Mouse (Mus musculus) kidney, adult 18-20 months (tissue): ENCODE data around the gene Il34.

Experiments
- DNase-seq: peaks from one replicate; pipeline ENCODE4 v3.0.0; 2021

Il34 gene

DNA sequence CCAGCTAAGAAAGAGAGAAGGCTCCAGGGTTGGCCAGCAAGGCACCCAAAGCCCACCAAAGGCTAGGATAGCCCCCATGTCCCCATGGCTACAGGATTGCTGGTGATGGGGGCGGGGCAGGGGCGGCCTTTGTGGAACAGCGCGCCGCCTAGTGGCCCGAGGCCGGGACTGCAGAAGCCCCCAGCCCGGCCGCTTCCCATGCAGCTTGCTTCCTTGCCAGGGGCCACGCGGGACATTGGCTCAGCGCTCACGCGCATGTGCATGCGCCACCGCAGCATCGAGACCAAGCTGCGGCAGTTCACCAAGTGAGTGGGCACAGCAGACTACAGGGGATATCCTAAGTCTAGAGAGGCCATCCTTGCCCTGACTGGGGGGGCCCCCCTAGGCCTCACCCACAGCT, 78.8 kb downstream of the Il34 start:
- peak; percentile 63 for DNase-seq

GRCm38 (mm10) chr8:110725084-110725838, 80.5 kb downstream of the Il34 start:
- DNase-seq = no peak

DNA sequence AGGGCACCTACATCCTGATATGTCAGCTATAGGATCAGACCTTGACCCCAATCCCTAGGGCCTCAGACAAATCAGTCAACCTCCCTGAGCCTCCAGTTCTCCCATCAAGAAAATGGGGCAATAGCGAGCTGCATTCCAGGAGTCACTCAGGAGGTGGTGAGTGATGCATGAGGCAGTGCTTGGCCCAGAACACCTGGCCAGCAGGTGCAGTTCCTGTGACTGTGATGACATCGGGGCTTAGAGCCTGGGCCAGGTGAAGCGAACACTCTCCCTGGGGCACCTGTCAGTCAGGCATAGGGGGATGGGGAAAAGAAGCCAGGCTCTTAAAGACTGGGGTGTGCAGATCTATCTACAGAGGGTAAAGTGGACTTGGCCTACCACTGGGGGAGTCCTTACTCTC, 81.2 kb downstream of the Il34 start:
- DNase-seq = no peak

- DNase-seq = no peak
Measured at GRCm38 (mm10) chr8:110722414-110723011, 83.2 kb downstream of the Il34 start.

- peak; percentile 36 for DNase-seq
Measured at GRCm38 (mm10) chr8:110721606-110722413, 83.9 kb downstream of the Il34 start.

GRCm38 (mm10) chr8:110720685-110721598, 84.8 kb downstream of the Il34 start, which contains the start of gene Mtss1l:
Gene Mtss1l, plus strand, starts transcription at chr8:110721476.
- DNase-seq = peak; percentile 73

- DNase-seq = no peak
Measured at GRCm38 (mm10) chr8:110719898-110720653, 85.6 kb downstream of the Il34 start.

- DNase-seq = peak; percentile 51
Measured at GRCm38 (mm10) chr8:110718969-110719670, 86.6 kb downstream of the Il34 start.

DNA sequence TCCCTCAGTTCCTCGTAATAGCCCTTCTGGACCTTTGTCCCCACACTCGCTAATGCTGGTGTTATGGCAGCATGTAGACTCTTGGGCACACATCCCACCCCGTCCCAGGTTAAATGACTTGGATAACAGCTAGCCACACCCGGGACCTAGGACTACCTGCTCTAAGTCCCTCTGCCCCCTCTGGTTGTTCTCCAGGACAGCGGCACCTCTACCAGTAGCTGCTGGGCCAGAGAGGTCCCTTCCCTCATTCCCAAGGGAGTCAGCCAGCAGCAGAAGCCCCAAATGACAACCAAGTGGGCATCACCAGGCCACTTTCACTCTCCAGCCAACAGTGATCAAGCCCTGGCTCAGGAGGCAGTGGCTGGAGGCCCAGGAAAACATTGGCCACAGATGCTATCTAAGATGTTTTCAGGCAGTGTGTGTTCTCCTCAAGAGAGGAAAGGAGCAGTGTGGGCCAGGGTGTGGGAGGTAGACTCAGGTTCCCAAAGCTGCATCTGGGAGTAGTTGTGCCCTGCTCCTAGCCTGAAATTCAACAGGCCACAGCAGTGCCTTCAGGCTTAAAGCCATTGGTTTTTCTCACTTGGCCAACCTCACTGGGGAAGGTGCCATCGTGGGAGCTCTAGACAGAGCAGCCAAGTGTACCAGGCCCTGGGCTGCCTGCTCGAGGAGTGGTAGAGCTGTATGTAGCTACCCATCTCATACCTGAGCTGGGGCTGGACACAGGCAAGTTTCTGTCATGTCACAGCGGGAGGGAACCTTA, 87.3 kb downstream of the Il34 start:
- DNase-seq = no peak

- no peak for DNase-seq
Measured at GRCm38 (mm10) chr8:110717131-110717530, 88.6 kb downstream of the Il34 start.

GRCm38 (mm10) chr8:110716075-110716474, 89.6 kb downstream of the Il34 start:
- DNase-seq = peak; percentile 33

DNA sequence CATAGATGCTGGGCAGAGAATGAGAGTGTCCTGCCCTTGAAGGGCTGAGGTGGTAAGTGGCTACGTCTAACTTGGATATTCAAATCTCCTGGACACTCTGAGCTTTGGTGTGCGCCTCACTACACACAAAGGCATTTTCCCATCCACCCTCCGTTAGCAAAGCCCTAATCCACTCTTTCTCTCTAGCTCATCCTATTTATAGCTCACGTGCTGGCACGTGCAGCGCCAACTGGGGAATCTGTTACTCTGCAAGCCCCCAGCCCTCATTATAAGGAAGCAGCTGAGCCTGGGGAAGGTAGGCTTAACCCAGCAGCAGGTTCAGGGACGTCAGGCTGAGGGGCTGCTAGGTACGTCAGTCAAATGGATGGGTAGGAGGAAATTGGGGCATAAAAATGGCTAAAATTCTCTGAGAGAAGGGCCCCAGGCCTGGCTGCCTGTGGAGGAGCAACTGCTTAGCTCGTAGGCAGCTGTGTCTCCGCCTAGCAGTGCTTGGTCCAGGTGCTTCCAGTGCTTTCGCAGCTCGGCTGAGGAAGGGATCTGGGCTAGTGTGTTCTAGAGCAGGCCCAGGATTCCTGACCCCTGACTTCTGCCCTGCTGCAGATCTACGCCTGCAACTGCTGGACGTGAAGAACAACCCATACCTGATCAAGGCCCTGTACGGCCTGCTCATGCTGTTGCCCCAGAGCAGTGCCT, 90.8 kb downstream of the Il34 start:
- no peak for DNase-seq

- no peak for DNase-seq
Measured at GRCm38 (mm10) chr8:110713073-110713472, 92.7 kb downstream of the Il34 start.

DNA sequence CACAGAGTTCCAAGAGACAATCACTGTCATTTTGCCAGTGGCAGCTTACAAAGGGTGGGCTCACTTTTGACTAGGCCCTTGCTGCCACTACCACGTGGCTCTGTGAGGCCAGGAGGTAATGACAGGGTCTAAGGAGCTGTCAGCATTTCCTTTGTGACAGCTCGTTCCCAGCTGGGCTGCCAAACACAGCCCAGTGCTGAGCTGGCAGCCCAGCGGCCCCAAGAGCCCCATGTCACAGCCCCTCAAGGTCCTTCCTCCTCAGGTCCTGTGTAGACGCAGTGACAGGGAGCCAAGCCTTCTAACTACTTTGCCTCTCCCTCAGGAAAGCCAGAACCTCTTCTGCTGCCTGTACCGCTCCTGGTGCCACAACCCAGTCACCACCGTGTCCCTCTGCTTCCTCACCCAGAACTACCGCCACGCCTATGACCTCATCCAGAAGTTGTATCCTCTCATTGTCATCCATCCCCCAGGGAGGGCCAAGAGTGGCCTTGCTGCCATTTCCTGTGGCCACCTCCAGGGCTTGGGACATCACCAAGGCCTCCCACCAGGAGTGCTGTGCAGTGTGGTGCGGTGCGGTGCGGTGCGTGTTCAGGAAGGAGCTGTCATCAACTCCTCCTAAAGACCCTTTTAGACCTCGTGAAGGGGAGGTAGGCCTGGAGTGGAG, 94.3 kb downstream of the Il34 start:
- DNase-seq = peak; percentile 42

DNA sequence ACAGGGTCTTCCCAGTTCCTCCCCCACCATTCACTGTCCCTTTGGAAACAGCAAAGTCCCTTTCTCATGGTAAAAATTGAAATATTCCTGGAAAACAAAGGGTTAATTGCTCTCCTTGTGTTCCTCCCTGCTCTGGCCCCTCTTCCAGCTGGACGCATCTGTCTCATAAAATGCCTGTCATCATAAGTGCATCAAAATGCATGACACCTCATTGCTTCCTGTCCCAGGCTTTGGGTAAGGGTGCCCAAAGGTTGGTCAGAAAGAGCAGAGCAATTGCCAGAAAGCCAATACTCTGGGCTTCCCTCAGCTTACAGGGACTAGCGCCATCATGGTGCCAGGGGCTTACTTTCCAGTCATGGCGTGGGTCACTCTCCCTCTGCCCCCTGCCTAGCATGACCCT, 95.1 kb downstream of the Il34 start:
- no peak for DNase-seq

DNA sequence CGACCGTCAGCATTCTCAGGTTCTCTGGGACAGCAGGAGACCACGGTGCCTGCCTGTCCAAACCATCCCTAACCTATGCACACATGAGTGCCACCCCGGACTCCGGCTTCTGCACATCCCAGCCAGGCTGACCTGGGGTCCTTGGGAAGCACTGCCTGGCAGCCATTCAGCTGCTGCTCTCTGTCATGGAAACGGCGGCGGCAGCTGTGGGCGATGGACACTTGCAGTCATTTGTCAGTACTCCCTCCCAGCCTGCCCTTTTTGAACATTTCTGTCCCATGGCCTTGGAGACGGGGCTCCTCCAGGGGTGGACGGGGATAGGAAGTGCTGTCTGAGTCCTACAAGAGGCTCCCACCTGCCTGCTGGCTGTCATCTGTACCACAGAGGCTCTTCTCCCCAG, 97.3 kb downstream of the Il34 start:
- no peak for DNase-seq

GRCm38 (mm10) chr8:110706288-110706870, 99.3 kb downstream of the Il34 start:
- DNase-seq = no peak

DNA sequence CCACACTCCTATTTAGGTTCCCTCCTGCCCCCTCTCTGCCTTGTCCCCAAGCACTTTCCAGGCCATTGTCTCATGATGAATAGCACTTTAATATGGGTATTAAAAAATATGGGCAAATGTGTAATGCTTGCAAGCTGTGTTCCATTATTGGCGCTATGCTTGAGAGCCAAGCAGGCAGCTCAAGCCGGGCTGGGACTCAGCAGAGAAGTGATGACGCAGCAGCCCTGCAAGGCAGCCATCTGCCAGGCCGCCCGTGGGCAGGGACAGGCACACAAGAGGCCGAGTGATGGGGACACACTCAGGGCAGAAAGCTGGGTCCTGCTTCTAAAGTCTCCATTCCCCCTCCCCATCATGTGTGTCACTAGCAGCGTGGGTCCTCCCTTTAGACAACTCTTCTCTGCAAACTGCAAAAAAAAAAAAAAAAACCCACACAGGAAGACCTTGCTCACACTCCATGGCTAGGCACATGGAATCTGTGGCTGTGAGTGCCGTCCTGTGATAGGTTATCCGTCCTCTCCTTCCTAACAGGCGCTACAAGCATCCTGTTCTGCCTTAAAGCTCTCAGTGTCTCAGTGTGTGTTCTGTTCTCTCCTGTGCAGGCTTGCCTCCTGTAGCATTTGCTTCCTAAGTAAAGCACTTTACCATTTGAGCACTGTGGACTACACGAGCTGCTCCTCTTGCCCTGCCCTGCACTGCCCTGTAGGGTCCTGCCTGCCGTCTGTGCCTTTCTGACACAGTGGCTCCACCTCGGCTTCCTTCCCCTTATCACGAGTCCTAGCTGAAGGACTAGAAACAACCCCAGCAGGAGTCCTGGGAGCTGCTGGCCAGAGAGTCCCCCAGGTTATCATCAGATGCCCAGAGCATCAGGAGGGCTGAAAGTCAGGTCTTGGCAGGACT, 100.1 kb downstream of the Il34 start:
- DNase-seq = no peak
